Mouse (Mus musculus) adrenal gland, adult 18-20 months (tissue): ENCODE results near the gene B3gat2. TPM values are rescaled to one million over a fixed set of nuclear protein-coding genes. Genes with fewer than 3 reads are reported as not detected.
A peak's percentile ranks its signal among the peaks of the same experiment; 100 is the strongest.

ENCODE experiments used
- DNase-seq, 2 experiments: peaks; one replicate each; pipeline ENCODE4 v3.0.0; 2021 to 2022; ENCODE audit warnings: low spot score in 2 of 2
- long read RNA-seq, 2 experiments: library from polyadenylated mRNA; stranded (forward); transcript quantifications; one replicate each; pipeline ENCODE4 v2.0.0; 2021
- total RNA-seq, 2 experiments: library from RNA; stranded (reverse); gene quantifications; 1 replicate in 1 of 2; 2 replicates in 1 of 2; pipeline ENCODE4 v1.2.3; 2021

Gene B3gat2
- under 1 TPM in 1 of 2 experiments, not detected in 1; 0.07 TPM for total RNA-seq
- long read RNA-seq, experiment 1 = 0 reads
- long read RNA-seq, experiment 2 = 0 reads

DNA sequence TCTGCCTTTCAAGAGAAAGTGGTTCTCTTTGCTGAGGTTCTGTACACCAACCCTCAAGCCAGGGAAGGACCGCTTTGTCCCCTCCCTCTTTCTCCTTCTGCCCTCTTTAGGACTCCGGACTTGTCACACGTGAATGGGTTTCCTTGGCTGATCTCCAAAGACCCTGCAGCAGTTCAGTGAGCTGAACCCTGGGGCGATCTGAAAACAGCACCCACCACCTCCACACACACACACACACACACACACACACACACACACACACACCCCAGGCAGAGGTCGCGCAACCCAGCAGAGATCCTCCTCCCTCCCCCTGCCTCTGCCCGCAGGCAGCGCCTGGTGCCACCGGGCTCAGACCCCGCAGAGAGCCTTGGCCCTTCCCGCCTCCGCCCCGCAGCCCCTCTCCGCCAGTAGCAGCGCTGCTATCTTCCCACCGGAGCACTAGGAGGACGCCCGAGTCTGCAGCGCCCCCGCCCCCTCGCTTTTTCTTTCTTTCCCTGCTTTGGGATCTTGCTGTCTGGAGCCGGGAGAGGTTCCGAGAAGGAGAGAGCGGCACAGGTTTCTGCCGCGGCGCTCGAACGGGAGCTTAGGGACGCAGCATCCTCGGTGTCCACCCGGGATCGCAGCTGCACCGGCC, at the start of gene B3gat2:
TSS of gene B3gat2 (plus strand) at position 252 of the 634 bp plus-strand sequence.
- no peak for DNase-seq

DNA sequence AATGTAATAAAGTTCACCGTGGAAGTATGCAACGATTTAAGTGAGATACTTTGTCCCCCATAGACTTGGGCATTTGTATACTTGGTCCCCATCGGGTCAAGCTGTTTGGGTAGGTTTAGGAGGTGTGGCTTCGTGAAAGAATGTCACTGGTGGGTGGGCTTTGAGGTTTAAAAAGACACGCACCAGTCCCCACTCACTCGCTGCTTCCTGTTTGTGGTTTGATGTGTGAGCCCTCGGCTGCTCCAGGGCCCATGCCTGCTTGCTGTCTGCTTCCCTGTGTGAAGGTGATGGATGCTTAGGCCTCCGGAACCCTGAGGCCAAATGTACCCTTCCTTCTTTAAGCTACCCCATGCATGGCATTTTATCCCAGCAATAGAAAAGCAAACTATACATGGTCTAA, 41.2 kb upstream of the B3gat2 start:
- DNase-seq = no peak

DNA sequence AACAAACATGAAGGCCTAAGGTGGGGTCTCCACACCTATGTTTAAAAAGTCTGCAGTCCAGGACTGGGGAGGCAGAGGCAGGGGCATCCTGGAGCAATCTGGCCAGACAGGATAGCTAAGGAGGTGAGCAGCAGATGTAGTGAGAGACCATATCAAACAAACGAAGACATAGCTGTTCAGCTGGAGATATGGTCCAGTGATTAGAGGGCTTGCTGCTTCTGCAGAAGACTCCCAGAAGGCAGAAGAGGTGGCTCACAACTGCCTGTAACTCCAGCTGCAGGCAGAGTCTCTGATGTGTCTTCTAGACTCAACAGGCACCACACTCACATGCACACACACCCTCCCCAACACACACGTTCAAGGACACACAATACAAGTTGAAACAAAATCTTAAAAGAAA, 40.5 kb upstream of the B3gat2 start:
- DNase-seq = no peak

DNA sequence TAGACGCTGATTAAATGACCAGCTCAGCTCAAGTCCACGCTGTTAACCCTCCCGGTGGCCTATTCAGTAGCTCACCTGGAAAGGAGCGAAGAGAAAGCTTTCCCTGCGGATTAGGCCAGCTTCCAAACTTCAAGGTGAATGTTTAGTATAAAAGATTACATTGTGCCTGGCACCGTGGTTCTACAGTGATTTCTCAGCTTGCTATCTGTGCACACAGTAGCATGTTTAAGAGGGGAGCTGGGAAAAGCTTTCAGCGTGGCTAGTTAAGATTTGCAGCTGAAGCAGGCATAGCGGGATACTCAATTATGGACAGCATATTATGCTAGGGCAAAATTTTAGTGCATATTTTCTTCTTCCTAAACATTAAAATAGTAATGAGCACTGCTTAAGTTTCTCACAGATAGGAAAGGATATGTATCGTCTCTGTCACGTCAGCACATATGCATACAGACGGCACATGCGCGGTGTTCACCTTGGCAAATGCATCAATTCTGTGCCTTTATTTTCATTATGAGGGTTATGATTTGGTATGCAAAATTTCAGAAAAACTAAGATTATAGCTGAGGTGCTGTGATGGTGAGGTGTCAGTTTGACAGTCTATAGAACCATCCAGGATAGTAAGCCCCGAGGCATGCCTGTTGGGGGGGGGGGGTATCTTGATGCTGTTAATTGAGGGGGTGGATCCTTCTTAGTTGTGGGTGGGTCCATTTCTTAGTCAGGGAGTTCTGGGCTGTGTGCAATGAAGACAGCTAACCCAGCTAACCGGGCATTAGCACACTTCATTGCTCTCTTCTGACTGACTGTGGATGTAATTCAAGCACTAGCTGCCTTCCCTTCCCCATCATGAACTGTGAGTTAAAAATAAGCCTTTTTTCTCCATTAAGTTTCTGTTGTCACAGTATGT, 38.8 kb upstream of the B3gat2 start:
- no peak for DNase-seq

DNA sequence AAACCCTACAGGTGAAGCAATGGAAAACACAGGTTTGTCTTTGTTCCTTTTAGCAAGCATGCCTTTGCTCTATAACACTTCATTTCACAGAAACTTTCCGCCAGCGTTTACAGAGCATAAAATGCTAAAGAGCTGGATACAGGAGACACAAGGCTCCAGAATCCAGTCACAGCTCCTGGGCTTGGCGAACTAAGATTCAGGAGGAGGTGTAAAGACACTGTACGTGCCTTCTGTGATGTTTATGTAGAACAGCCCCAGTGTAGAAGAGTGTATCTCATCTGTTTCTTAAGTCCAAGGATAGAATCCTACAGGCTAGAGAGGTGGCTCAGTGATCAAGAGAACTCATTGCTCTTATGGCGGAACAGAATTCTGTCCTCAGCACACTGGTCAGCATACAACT, 30.2 kb upstream of the B3gat2 start:
- DNase-seq = no peak

DNA sequence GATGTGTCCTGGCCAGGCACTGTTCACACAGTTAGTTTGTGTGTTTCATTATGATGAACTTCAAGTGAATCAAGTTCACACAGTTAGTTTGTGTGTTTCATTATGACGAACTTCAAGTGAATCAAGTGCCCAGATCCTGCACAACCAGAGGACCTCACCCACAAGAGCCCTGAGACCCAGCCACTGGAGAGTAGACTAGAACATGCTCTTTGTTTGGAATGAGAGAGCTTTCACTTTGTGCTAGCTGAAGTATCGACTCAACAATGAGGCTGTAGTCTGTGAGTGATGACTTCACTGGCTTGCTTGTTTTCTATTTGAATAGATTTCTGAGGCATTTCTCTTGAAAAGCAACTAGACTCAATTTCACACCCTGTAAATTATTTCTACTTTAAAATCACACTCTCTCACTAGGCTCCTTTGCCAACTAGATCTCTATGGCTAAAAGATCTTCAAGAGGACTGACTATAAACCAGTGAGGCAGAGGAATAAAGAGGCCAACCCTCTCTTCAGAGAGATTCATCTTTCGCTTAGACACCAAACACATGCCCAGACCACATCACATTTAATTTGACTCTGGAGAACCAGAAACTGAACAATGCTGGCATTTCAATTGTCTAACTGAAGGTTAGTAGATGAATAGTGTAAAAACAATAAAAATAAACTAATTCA, 10.6 kb upstream of the B3gat2 start:
- DNase-seq = no peak

GRCm38 (mm10) chr1:23753091-23753490, 8.5 kb upstream of the B3gat2 start:
- no peak for DNase-seq

GRCm38 (mm10) chr1:23753591-23753990, 8.0 kb upstream of the B3gat2 start:
- no peak for DNase-seq

DNA sequence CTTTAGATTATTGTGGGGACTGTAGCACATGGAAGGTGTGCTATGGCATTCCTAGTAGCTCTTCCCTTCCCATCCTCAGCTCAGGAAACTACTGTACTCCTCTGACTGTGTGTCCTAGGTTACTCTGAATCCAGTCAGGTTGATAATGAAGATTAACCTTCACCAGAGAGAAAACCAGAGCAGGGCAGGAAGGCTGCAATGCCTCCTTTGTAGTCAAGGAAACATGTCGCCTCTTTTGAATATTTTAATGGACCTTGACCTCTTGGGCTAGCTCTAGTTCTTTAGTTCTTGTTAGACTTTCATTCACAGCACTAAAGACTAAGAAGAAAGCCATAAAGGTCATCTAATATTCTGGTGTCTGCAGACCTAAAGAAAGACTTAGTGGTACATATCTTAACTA, 7.2 kb upstream of the B3gat2 start:
- DNase-seq = no peak

GRCm38 (mm10) chr1:23754967-23755366, 6.6 kb upstream of the B3gat2 start:
- no peak for DNase-seq

DNA sequence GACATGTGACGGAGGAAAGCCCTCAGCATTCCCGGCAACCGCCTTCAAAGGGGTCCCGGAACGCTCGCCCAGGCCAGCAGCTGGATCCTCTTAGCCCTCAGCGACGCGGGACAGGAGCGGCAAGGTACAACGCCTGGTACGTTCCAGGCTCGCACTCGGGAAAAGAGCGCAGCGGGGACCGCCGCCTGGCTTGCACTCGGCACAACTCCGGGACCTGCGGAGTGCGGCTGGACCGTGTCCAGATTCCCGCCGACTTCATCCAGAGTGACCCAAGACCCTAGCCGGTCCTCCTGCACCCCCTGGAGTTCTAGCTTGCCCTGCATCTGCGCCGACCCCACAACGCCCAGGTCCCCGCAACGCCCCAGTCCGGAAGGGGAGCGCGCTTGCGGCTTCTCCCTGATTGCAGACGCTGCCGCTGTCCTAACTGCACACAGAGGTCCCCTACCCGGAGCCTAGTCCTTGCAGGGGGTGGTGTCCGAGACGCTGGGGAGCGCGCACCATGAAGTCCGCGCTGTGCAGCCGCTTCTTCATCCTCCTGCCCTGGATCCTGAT, 659 bp downstream of the B3gat2 start:
- peak; percentile 12 to 23 for DNase-seq

DNA sequence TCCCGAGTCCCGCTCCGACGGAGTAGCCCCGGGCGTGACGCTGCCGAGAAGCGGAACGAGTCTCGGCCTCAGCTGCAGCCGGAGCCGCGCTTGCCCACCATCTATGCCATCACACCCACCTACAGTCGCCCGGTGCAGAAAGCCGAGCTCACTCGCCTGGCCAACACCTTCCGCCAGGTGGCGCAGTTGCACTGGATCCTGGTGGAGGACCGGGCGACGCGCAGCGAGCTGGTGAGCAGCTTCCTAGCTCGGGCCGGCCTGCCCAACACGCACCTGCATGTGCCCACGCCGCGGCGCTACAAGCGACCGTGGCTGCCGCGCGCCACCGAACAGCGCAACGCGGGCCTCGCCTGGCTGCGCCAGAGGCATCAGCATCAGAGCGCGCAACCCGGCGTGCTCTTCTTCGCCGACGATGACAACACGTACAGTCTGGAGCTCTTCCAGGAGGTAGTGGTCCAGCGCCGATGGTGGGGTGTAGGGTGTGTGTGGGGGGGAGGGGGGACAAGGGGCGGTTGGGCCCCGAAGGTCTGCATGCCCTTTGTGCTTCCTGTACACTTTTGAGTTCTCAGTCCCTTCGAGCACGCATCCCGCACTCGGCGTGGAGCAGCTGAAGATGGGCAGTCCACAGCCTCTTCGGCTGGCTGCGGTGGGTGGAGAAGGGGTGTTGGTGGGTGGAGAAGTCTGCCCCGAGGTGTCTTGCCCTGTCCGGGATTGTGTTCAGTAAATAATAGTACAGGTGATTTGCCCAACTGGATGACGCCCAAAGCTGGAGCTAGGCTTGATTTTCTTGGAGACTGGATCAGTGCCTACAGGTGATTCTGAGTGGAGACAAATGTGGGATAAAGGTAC, 1.5 kb downstream of the B3gat2 start:
- DNase-seq = peak; percentile 89 to 91

DNA sequence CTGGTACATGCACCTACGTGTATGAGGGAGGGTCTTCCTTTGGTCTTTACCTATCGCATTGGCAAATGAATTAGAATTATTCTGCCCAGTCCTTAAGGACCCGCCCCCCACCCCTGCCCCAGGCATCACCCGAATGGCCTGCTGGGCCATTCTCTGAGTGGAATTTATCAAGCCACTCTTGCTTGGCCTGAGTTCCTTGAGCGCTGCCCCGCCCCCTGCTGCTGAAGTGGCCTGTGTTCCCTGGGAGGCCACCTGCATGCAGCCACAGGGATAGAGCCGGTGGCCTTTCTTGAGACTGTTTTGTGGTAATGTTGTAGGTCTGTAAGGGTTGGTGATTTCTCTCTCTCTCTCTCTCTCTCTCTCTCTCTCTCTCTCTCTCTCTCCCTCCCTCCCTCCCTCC, 2.2 kb downstream of the B3gat2 start:
- no peak for DNase-seq

GRCm38 (mm10) chr1:23764710-23765109, 3.2 kb downstream of the B3gat2 start:
- no peak for DNase-seq

- DNase-seq = no peak
Measured at GRCm38 (mm10) chr1:23773039-23773438, 11.5 kb downstream of the B3gat2 start.

- DNase-seq = peak; percentile 69 to 83
Measured at GRCm38 (mm10) chr1:23792737-23793533, 31.4 kb downstream of the B3gat2 start.

DNA sequence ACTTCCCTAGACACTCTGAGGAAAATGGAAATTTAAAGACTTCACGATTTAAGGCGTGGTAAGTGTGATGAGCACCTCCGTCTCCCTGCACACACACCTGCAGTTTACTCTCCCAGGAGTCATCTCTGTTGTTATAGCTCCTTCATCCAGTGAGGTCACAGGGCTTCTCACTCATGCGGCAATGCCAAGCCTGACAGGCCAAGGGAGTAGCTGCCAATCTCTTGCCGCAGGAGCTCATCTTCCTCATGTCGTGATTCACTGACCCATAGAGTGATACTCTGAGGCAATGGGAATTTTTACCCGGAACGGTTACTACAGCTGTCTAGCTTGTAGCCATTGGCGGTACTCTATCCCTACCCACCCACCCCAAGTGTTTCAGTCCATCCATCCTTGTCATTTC, 36.8 kb downstream of the B3gat2 start:
- DNase-seq = no peak

DNA sequence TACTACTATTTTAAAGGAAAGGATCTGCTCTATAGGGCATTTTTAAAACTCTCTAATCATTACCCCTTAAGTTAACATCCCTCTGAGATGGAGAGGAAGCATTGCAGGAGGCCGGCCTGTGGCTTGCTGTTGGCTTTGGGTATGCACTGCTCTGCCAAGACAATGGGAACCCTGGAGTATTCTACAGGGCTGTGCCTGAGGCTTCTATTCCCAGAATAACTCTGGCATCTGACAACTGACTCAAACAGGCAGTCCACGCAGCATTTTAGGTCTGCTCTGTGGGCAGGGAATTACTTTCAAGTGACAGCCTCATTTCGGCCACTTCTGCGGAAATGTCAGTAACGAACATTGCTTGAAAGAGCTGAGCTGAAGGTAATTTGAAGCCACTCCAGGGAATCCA, 60.1 kb downstream of the B3gat2 start:
- DNase-seq = no peak

GRCm38 (mm10) chr1:23826887-23827758, 65.6 kb downstream of the B3gat2 start:
- peak; percentile 34 to 36 for DNase-seq
